9 mouse cellular contexts compared by ENCODE assay signal in genomic region chr19:38025254-38026041, GRCm38 (mm10). TPM values are rescaled to one million over a fixed set of nuclear protein-coding genes. Genes with fewer than 3 reads are reported as not detected.
A peak's percentile ranks its signal among the peaks of the same experiment; 100 is the strongest.
DNase-seq lines count a peak whose midpoint lies in the region; ATAC-seq and TF ChIP-seq lines count a peak whose summit lies in the region.
"Had no signal": no experiment of that assay in that cellular context is flagged by ENCODE, and none has a peak within 500 bp of the region (broad histone marks: within the 10 kb centered on the region; RNA-seq: fewer than 3 reads in every experiment).

No protein-coding gene starts in this region.

- peaks cover 72% of the 10 kb centered on the region for H3K79me2 ChIP-seq in C2C12 (ENCODE audit: control insufficient read depth, insufficient read depth)

- ATAC-seq in lung, embryonic 14.5 days (ENCODE audit: insufficient read depth), result peak; percentile 70
- no peak for ATAC-seq in hindbrain, embryonic 11.5 days (ENCODE audit: low FRiP score)

- peak; percentile 67 for DNase-seq in adipocyte (ENCODE audit: low spot score)
- DNase-seq in heart, postnatal 4 days, result peak; percentile 21
- DNase-seq in lung, embryonic 14.5 days, result peak; percentile 85
- no peak for DNase-seq in thymus, postnatal 25 days
- DNase-seq in hindbrain, embryonic 11.5 days (ENCODE audit: low spot score), result no peak
- DNase-seq in spleen, postnatal 14 days (ENCODE audit: low spot score in 2 of 2), result no peak
- no peak for DNase-seq in right cerebral cortex, adult 2 months (ENCODE audit: low spot score in 2 of 2)

- H3K27ac ChIP-seq in lung, embryonic 14.5 days (ENCODE audit: low read depth), result peak overlapping the region; percentile 94
- H3K27ac ChIP-seq in hindbrain, embryonic 11.5 days (ENCODE audit: low read depth, low read length), result no peak overlapping the region
- H3K27ac ChIP-seq: neural tube, embryonic 12.5 days had no signal

- H3K79me3 ChIP-seq in C2C12 (ENCODE audit: low read depth), result peaks cover 42% of the 10 kb centered on the region

- no peaks in the 10 kb centered on the region for H3K27me3 ChIP-seq in C2C12 (ENCODE audit: control insufficient read depth, insufficient read depth, insufficient read length)
- no peaks in the 10 kb centered on the region for H3K27me3 ChIP-seq in lung, embryonic 14.5 days (ENCODE audit: insufficient read depth, low read length)
- H3K27me3 ChIP-seq in hindbrain, embryonic 11.5 days (ENCODE audit: control insufficient read depth, insufficient read depth, low read length), result no peaks in the 10 kb centered on the region
- H3K27me3 ChIP-seq: neural tube, embryonic 12.5 days had no signal

- H3K4me1 ChIP-seq in lung, embryonic 14.5 days (ENCODE audit: insufficient read depth), result peaks cover 50% of the 10 kb centered on the region
- H3K4me1 ChIP-seq in hindbrain, embryonic 11.5 days (replicated peaks; ENCODE audit: control insufficient read depth, insufficient read depth, low read length), result no peaks in the 10 kb centered on the region
- H3K4me1 ChIP-seq: neural tube, embryonic 12.5 days had no signal

- peak overlapping the region; percentile 29 for H3K4me2 ChIP-seq in lung, embryonic 14.5 days
- no peak overlapping the region for H3K4me2 ChIP-seq in hindbrain, embryonic 11.5 days (replicated peaks; ENCODE audit: low read depth, low read length)
- H3K4me2 ChIP-seq: neural tube, embryonic 12.5 days had no signal

- H3K9ac ChIP-seq in lung, embryonic 14.5 days, result no peak overlapping the region
- H3K9ac ChIP-seq in hindbrain, embryonic 11.5 days (ENCODE audit: low read depth, low read length), result no peak overlapping the region
- H3K9ac ChIP-seq: neural tube, embryonic 12.5 days had no signal

- peaks cover 40% of the 10 kb centered on the region for H3K36me3 ChIP-seq in C2C12 (ENCODE audit: control insufficient read depth, insufficient read depth)
- peaks cover 11% of the 10 kb centered on the region; the same call in 1 of the 2 replicates for H3K36me3 ChIP-seq in lung, embryonic 14.5 days (ENCODE audit: insufficient read depth)
- H3K36me3 ChIP-seq in hindbrain, embryonic 11.5 days (ENCODE audit: control insufficient read depth, insufficient read depth, low read length), result no peaks in the 10 kb centered on the region
- H3K36me3 ChIP-seq: neural tube, embryonic 12.5 days had no signal

- no peaks in the 10 kb centered on the region for H3K9me3 ChIP-seq in lung, embryonic 14.5 days (ENCODE audit: low read depth, low read length)
- H3K9me3 ChIP-seq in hindbrain, embryonic 11.5 days (ENCODE audit: control insufficient read depth, low read length), result no peaks in the 10 kb centered on the region
- H3K9me3 ChIP-seq: neural tube, embryonic 12.5 days had no signal

- 23% methylated on average over 8 of the region's 9 CpGs for WGBS in lung, embryonic 14.5 days
- WGBS in hindbrain, embryonic 11.5 days, result 46% methylated on average over 8 of the region's 9 CpGs

- no peak overlapping the region for H3ac ChIP-seq in C2C12 (ENCODE audit: control insufficient read depth, insufficient read length, low read depth)

- TF ChIP-seq CTCF in C2C12 (IDR thresholded peaks at IDR 0.05; ENCODE audit: control insufficient read depth, insufficient read depth, insufficient read length), result no peak
- no peak for TF ChIP-seq CTCF in lung, embryonic 14.5 days (IDR thresholded peaks at IDR 0.05; ENCODE audit: low read depth)

- no peak overlapping the region for H3K4me3 ChIP-seq in C2C12 (ENCODE audit: insufficient read depth, poor library complexity, severe bottlenecking)
- no peak overlapping the region for H3K4me3 ChIP-seq in lung, embryonic 14.5 days (ENCODE audit: low read depth, low read length)
- no peak overlapping the region for H3K4me3 ChIP-seq in hindbrain, embryonic 11.5 days (ENCODE audit: low read depth, low read length)
- H3K4me3 ChIP-seq: neural tube, embryonic 12.5 days had no signal

TF ChIP-seq in C2C12, 6 proteins besides CTCF, POLR2A, EP300 and RAD21:
- TF ChIP-seq MAX (IDR thresholded peaks at IDR 0.05) (peak; percentile 73), FOSL1 (IDR thresholded peaks at IDR 0.05; ENCODE audit: insufficient read depth, low read length, poor library complexity, severe bottlenecking) (peak; percentile 80), USF1 (IDR thresholded peaks at IDR 0.05; ENCODE audit: low read depth) (peak; percentile 95), MYOD1 (IDR thresholded peaks at IDR 0.05; ENCODE audit: control insufficient read depth, insufficient read length, low read depth) (peak; percentile 34), MYOG (IDR thresholded peaks at IDR 0.05; ENCODE audit: control insufficient read depth, extremely low read depth, insufficient read length) (no peak), CEBPB (IDR thresholded peaks at IDR 0.05; ENCODE audit: low read depth) (peak; percentile 69)
TF ChIP-seq in C2C12: peak in this region for 5.

RNA-seq across cellular contexts. Expression of gene Myof, which starts 17.9 kb away (rescaled TPM):
- polyA plus RNA-seq in C2C12 (2012; fragmentation: generic; extraction: Trizol), result 125 TPM
- total RNA-seq in heart, postnatal 4 days (2021), result 10 to 100 TPM; 15.5 to 16.4 TPM
- 37.9 and 41.0 TPM in 2 replicates for polyA plus RNA-seq in lung, embryonic 14.5 days (2014; fragmentation: Nextera tagmentation; extraction: Ambion mirVana)
- polyA plus RNA-seq in hindbrain, embryonic 11.5 days (2014; fragmentation: Nextera tagmentation; extraction: Ambion mirVana), result 3.4 and 5.3 TPM in 2 replicates

RNA-seq across cellular contexts. Expression of gene Cep55, which starts 29.4 kb away (rescaled TPM):
- polyA plus RNA-seq in C2C12 (2012; fragmentation: generic; extraction: Trizol), result 11.7 TPM
- total RNA-seq in heart, postnatal 4 days (2021), result 10 to 100 TPM; 18.5 to 20.3 TPM
- polyA plus RNA-seq in lung, embryonic 14.5 days (2014; fragmentation: Nextera tagmentation; extraction: Ambion mirVana), result 44.5 and 47.7 TPM in 2 replicates
- 44.1 and 46.9 TPM in 2 replicates for polyA plus RNA-seq in hindbrain, embryonic 11.5 days (2014; fragmentation: Nextera tagmentation; extraction: Ambion mirVana)

Comparison
In these comparisons a context has a peak if more than half of its experiments do, and no peak if none do; other contexts are left out.
1. DNase-seq: peak in adipocyte (single experiment), heart, postnatal 4 days (single experiment) and lung, embryonic 14.5 days (single experiment); none in thymus, postnatal 25 days (single experiment), hindbrain, embryonic 11.5 days (single experiment), spleen, postnatal 14 days (0 of 2) and right cerebral cortex, adult 2 months (0 of 2).